Mouse (Mus musculus) spleen, adult 2 months (tissue): ENCODE data around the gene Pou2f3.
"Not testable (repeated sequence)": the region's sequence is repeated elsewhere in the genome, so short reads cannot be mapped to it uniquely, and the experiment has no call there.

Experiments
- CTCF ChIP-seq: fragments of 200-500 bp; IDR thresholded peaks from 2 replicates; pipeline ENCODE4 v1.5.1; 2011; ENCODE audit warnings: mild to moderate bottlenecking, inconsistent platforms; ENCODE audit not compliant: insufficient read depth, insufficient read length, insufficient replicate concordance; ENCODE audit errors: extremely low read depth
- POLR2A ChIP-seq: fragments of 200-500 bp; IDR thresholded peaks from 2 replicates; pipeline ENCODE4 v1.6.1; 2011; ENCODE audit warnings: low read depth, low read length, inconsistent platforms

GRCm38 (mm10) chr9:43121948-43122347 is 88.2 kb downstream of the Pou2f3 start:
- TF ChIP-seq POLR2A, CTCF: not testable (repeated sequence)
